Mouse (Mus musculus) MEL (cell line): ENCODE results near the gene Echdc3. TPM values are rescaled to one million over a fixed set of nuclear protein-coding genes. Genes with fewer than 3 reads are reported as not detected.

ENCODE experiments used
- DNase-seq: peaks from one replicate; pipeline ENCODE4 v3.0.0; 2011; ENCODE audit warnings: low read depth, low spot score
- H3K27ac ChIP-seq: 2 replicates; pipeline ENCODE4 v1.5.1; 2012; ENCODE audit warnings: low read depth, mild to moderate bottlenecking, control low read depth, low read length, moderate library complexity; ENCODE audit not compliant: control insufficient read depth
- H3K27me3 ChIP-seq, 2 experiments: fragments of 150-350 bp in 1 of 2; sonication (generic) in 1 of 2; 2 replicates each; pipeline ENCODE4 v1.6.1; 2012; ENCODE audit warnings: low read length in 2 of 2, mild to moderate bottlenecking in 2 of 2, improper control_type of control experiment in 1 of 2, moderate library complexity in 1 of 2; ENCODE audit not compliant: insufficient read depth in 2 of 2, control insufficient read depth in 1 of 2
- H3K36me3 ChIP-seq, 2 experiments: 2 replicates each; pipeline ENCODE4 v1.6.1; 2012 to 2014; ENCODE audit warnings: low read length in 2 of 2, improper control_type of control experiment in 1 of 2, inconsistent platforms in 1 of 2, mild to moderate bottlenecking in 1 of 2; ENCODE audit not compliant: insufficient read depth in 2 of 2, control insufficient read depth in 1 of 2
- H3K4me1 ChIP-seq, 2 experiments: fragments of 150-350 bp in 1 of 2; sonication (generic) in 1 of 2; 2 replicates each; pipeline ENCODE4 v1.6.1; 2012; ENCODE audit warnings: low read length in 2 of 2, improper control_type of control experiment in 1 of 2, mild to moderate bottlenecking in 1 of 2; ENCODE audit not compliant: insufficient read depth in 2 of 2, control insufficient read depth in 1 of 2
- H3K4me3 ChIP-seq, 2 experiments: fragments of 150-350 bp in 1 of 2; sonication (generic) in 1 of 2; 2 replicates each; pipeline ENCODE4 v1.5.1; 2012; ENCODE audit warnings: low read depth in 2 of 2, low read length in 2 of 2, mild to moderate bottlenecking in 2 of 2, moderate library complexity in 2 of 2, control low read depth in 1 of 2, improper control_type of control experiment in 1 of 2; ENCODE audit not compliant: control insufficient read depth in 1 of 2, insufficient read depth in 1 of 2
- H3K79me2 ChIP-seq: 2 replicates; pipeline ENCODE4 v1.6.1; 2012; ENCODE audit warnings: mild to moderate bottlenecking, low read length, moderate library complexity; ENCODE audit not compliant: control insufficient read depth, poor library complexity, insufficient read depth
- H3K9ac ChIP-seq: 2 replicates; pipeline ENCODE4 v1.6.1; 2012; ENCODE audit warnings: low read depth, mild to moderate bottlenecking, control low read depth, low read length, moderate library complexity; ENCODE audit not compliant: control insufficient read depth, poor library complexity, severe bottlenecking
- H3K9me3 ChIP-seq: fragments of 150-350 bp; sonication (generic); replicated peaks from 2 replicates; pipeline ENCODE4 v1.6.1; 2012; ENCODE audit warnings: mild to moderate bottlenecking, low read length, improper control_type of control experiment, moderate library complexity; ENCODE audit not compliant: insufficient read depth
- CHD1 ChIP-seq: IDR thresholded peaks from 2 replicates; pipeline ENCODE4 v1.6.1; 2012; ENCODE audit warnings: low read depth, mild to moderate bottlenecking, inconsistent platforms, low read length, improper control_type of control experiment
- CTCF ChIP-seq, 3 experiments: IDR thresholded peaks in 2 of 3; conservative IDR thresholded peaks in 1 of 3; 2 replicates each; pipeline ENCODE4 v1.5.1; 2011 to 2012; ENCODE audit warnings: low read length in 3 of 3, low read depth in 2 of 3, mild to moderate bottlenecking in 2 of 3, improper control_type of control experiment in 1 of 3, inconsistent platforms in 1 of 3, mixed read lengths in 1 of 3, moderate library complexity in 1 of 3; ENCODE audit not compliant: control insufficient read depth in 1 of 3, insufficient read depth in 1 of 3, poor library complexity in 1 of 3, severe bottlenecking in 1 of 3
- HCFC1 ChIP-seq: IDR thresholded peaks from 2 replicates; pipeline ENCODE4 v1.6.1; 2012; ENCODE audit warnings: low read depth, mild to moderate bottlenecking, inconsistent platforms, low read length, improper control_type of control experiment, moderate library complexity
- KAT2A ChIP-seq: conservative IDR thresholded peaks from 2 replicates; pipeline ENCODE4 v1.6.1; 2012; ENCODE audit warnings: low read depth, low read length, improper control_type of control experiment, inconsistent platforms
- MAZ ChIP-seq: IDR thresholded peaks from 2 replicates; pipeline ENCODE4 v1.6.1; 2012; ENCODE audit warnings: low read depth, mild to moderate bottlenecking, inconsistent platforms, low read length, improper control_type of control experiment
- MEF2A ChIP-seq: IDR thresholded peaks from 2 replicates; pipeline ENCODE4 v1.6.1; 2014; ENCODE audit warnings: low read depth, mild to moderate bottlenecking, inconsistent platforms, low read length, improper control_type of control experiment; ENCODE audit not compliant: poor library complexity, insufficient replicate concordance, severe bottlenecking; ENCODE audit errors: extremely low read depth
- MYC ChIP-seq: IDR thresholded peaks from 2 replicates; pipeline ENCODE4 v1.6.1; 2011; ENCODE audit warnings: low read depth, mild to moderate bottlenecking, low read length, improper control_type of control experiment, moderate library complexity
- NELFE ChIP-seq: IDR thresholded peaks from 2 replicates; pipeline ENCODE4 v1.6.1; 2011; ENCODE audit warnings: low read depth, low read length, improper control_type of control experiment
- POLR2A ChIP-seq, 2 experiments: IDR thresholded peaks; 2 replicates each; pipeline ENCODE4 v1.6.1; 2011 to 2012; ENCODE audit warnings: low read length in 2 of 2, mild to moderate bottlenecking in 2 of 2, control low read depth in 1 of 2, improper control_type of control experiment in 1 of 2, low read depth in 1 of 2, moderate library complexity in 1 of 2; ENCODE audit not compliant: control insufficient read depth in 1 of 2, insufficient read depth in 1 of 2, poor library complexity in 1 of 2
- RAD21 ChIP-seq: IDR thresholded peaks from 2 replicates; pipeline ENCODE4 v1.6.1; 2011; ENCODE audit warnings: mild to moderate bottlenecking, low read depth, low read length, improper control_type of control experiment
- RCOR1 ChIP-seq: IDR thresholded peaks from 2 replicates; pipeline ENCODE4 v1.6.1; 2012; ENCODE audit warnings: low read depth, mild to moderate bottlenecking, inconsistent platforms, low read length, improper control_type of control experiment
- SMC3 ChIP-seq: IDR thresholded peaks from 2 replicates; pipeline ENCODE4 v1.6.1; 2011; ENCODE audit warnings: low read depth, low read length, improper control_type of control experiment
- TBP ChIP-seq: IDR thresholded peaks from 2 replicates; pipeline ENCODE4 v1.8.0; 2011; ENCODE audit warnings: low read depth, low read length, improper control_type of control experiment
- TCF12 ChIP-seq: IDR thresholded peaks from 2 replicates; pipeline ENCODE4 v1.6.1; 2014; ENCODE audit warnings: low read depth, mild to moderate bottlenecking, inconsistent platforms, low read length, improper control_type of control experiment, moderate library complexity
- ZC3H11A ChIP-seq: IDR thresholded peaks from 2 replicates; pipeline ENCODE4 v1.6.1; 2012; ENCODE audit warnings: low read depth, mild to moderate bottlenecking, inconsistent platforms, low read length, improper control_type of control experiment
- ZKSCAN1 ChIP-seq: IDR thresholded peaks from 2 replicates; pipeline ENCODE4 v1.6.1; 2012; ENCODE audit warnings: low read depth, mild to moderate bottlenecking, inconsistent platforms, low read length, improper control_type of control experiment, moderate library complexity
- polyA plus RNA-seq, 2 experiments: library from polyadenylated mRNA; stranded (reverse) in 1 of 2; unstranded in 1 of 2; fragments of >175 nt in 1 of 2; fragments of >200 nt in 1 of 2; gene quantifications; 2 replicates each; pipeline versions ENCODE4 v1.2.1 to v1.2.4; 2012; ENCODE audit warnings: low replicate concordance in 2 of 2, low read depth in 1 of 2; ENCODE audit not compliant: insufficient read length in 2 of 2, insufficient read depth in 1 of 2, missing spikeins in 1 of 2
- total RNA-seq: library from RNA; depleted of rRNA; stranded (reverse); fragments of 300-350 nt; gene quantifications from 2 replicates; pipeline ENCODE4 v1.2.3, GENCODE M21; 2012

Gene Echdc3
- total and polyA plus RNA-seq, 3 experiments, result not detected

- Histone ChIP-seq H3K4me3 (no peak overlapping the region), H3K36me3 (no peaks in the 10 kb centered on the region), H3K79me2 (no peaks in the 10 kb centered on the region), H3K9me3 (no peaks in the 10 kb centered on the region), H3K4me1 (no peaks in the 10 kb centered on the region), H3K27me3 (no peaks in the 10 kb centered on the region), H3K9ac (no peak overlapping the region), H3K27ac (no peak overlapping the region)
- DNase-seq, result no peak
- TF ChIP-seq NELFE (no peak), HCFC1 (no peak), ZKSCAN1 (no peak), TCF12 (no peak), RCOR1 (no peak), MAZ (no peak), POLR2A (IDR thresholded peaks at IDR 0.05; ENCODE audit: control insufficient read depth in 1 of 2, insufficient read depth in 1 of 2, low read depth in 1 of 2, low read length in 2 of 2, poor library complexity in 1 of 2) (no peak)
These were observed 16.4 kb downstream of the Echdc3 start for GRCm38 (mm10) chr2:6196363-6196973.

GRCm38 (mm10) chr2:6195468-6196239, 17.2 kb downstream of the Echdc3 start:
- no peaks in the 10 kb centered on the region for H3K79me2 ChIP-seq
- no peaks in the 10 kb centered on the region for H3K36me3 ChIP-seq
- H3K9me3 ChIP-seq, result no peaks in the 10 kb centered on the region
- no peak overlapping the region for H3K4me3 ChIP-seq
- no peak overlapping the region for H3K9ac ChIP-seq
- H3K4me1 ChIP-seq, result no peaks in the 10 kb centered on the region
- no peak overlapping the region for H3K27ac ChIP-seq
- TF ChIP-seq SMC3, result peak; percentile 32
- TF ChIP-seq CTCF (IDR thresholded peaks at IDR 0.05 in 2 of 3, conservative IDR thresholded peaks at IDR 0.05 in 1 of 3; ENCODE audit: control insufficient read depth in 1 of 3, insufficient read depth in 1 of 3, low read depth in 2 of 3, low read length in 3 of 3, poor library complexity in 1 of 3, severe bottlenecking in 1 of 3), result peak in 2 of 3 experiments; percentile 21 to 32; a peak in 4 of 6 replicates
- TF ChIP-seq RAD21, result peak; percentile 35
- TF ChIP-seq MEF2A, result no peak
- no peak for TF ChIP-seq KAT2A
- no peaks in the 10 kb centered on the region for H3K27me3 ChIP-seq
- no peak for DNase-seq

GRCm38 (mm10) chr2:6194497-6194896, 18.3 kb downstream of the Echdc3 start:
- Histone ChIP-seq H3K27ac (no peak overlapping the region), H3K27me3 (no peaks in the 10 kb centered on the region), H3K9ac (no peak overlapping the region), H3K36me3 (no peaks in the 10 kb centered on the region), H3K4me3 (no peak overlapping the region), H3K79me2 (no peaks in the 10 kb centered on the region), H3K4me1 (no peaks in the 10 kb centered on the region), H3K9me3 (no peaks in the 10 kb centered on the region)
- DNase-seq, result no peak
- no peak for TF ChIP-seq RAD21
- no peak for TF ChIP-seq CHD1
- no peak for TF ChIP-seq TBP
- no peak for TF ChIP-seq MEF2A
- no peak for TF ChIP-seq ZC3H11A
- TF ChIP-seq MYC, result no peak
